Mouse (Mus musculus) limb, embryonic 14.5 days (tissue): ENCODE measurements around the gene Sgk2. TPM values are rescaled to one million over a fixed set of nuclear protein-coding genes. Genes with fewer than 3 reads are reported as not detected.

Experiments used
- ATAC-seq: fragments of 200-750 bp; cut with Nextera tagmentation; 2 replicates; pipeline ENCODE4 v1.8.0; 2017; ENCODE audit warnings: low read depth, moderate number of reproducible peaks, moderate TSS enrichment; ENCODE audit not compliant: low FRiP score
- DNase-seq: peaks from one replicate; pipeline ENCODE4 v3.0.0-alpha.2; 2015; ENCODE audit warnings: low spot score
- H3K27ac ChIP-seq: fragments of 300-500 bp; sonication (generic); replicated peaks from 2 replicates; pipeline ENCODE4 v1.5.1; 2014; ENCODE audit warnings: low read depth, mild to moderate bottlenecking, low read length, moderate library complexity, mixed read lengths
- H3K27me3 ChIP-seq: fragments of 300-500 bp; sonication (generic); 2 replicates; pipeline ENCODE4 v1.6.1; 2014; ENCODE audit warnings: low read length, mixed read lengths; ENCODE audit not compliant: control insufficient read depth, insufficient read depth
- H3K36me3 ChIP-seq: fragments of 300-500 bp; sonication (generic); 2 replicates; pipeline ENCODE4 v1.6.1; 2014; ENCODE audit warnings: mild to moderate bottlenecking, low read length, moderate library complexity, mixed read lengths; ENCODE audit not compliant: control insufficient read depth, insufficient read depth
- H3K4me1 ChIP-seq: fragments of 300-500 bp; sonication (generic); 2 replicates; pipeline ENCODE4 v1.6.1; 2014; ENCODE audit warnings: antibody characterized with exemption, low read length, mixed read lengths; ENCODE audit not compliant: control insufficient read depth, insufficient read depth
- H3K4me2 ChIP-seq: fragments of 300-500 bp; sonication (generic); replicated peaks from 2 replicates; pipeline ENCODE4 v1.6.1; 2014; ENCODE audit warnings: low read depth, mild to moderate bottlenecking, low read length, moderate library complexity; ENCODE audit not compliant: severe bottlenecking
- H3K4me3 ChIP-seq: fragments of 300-500 bp; sonication (generic); replicated peaks from 2 replicates; pipeline ENCODE4 v1.5.1; 2014; ENCODE audit warnings: low read length
- H3K9ac ChIP-seq: fragments of 300-500 bp; sonication (generic); 2 replicates; pipeline ENCODE4 v1.6.1; 2014; ENCODE audit warnings: mild to moderate bottlenecking, low read depth, low read length, moderate library complexity; ENCODE audit not compliant: severe bottlenecking
- H3K9me3 ChIP-seq: fragments of 300-500 bp; sonication (generic); 2 replicates; pipeline ENCODE4 v1.6.1; 2016; ENCODE audit warnings: low read length; ENCODE audit not compliant: control insufficient read depth
- POLR2A ChIP-seq: fragments of 200-500 bp; IDR thresholded peaks from 2 replicates; pipeline ENCODE4 v1.8.0; 2012; ENCODE audit warnings: inconsistent platforms, mild to moderate bottlenecking, moderate library complexity, borderline replicate concordance; ENCODE audit not compliant: insufficient read depth, insufficient read length; ENCODE audit errors: extremely low read depth
- WGBS: fragments of 180-500 bp; shearing (Covaris S2); extraction: QIAGEN DNeasy Blood & Tissue Kit; methylation state at CpG from one replicate; pipeline ENCODE4 v1.1.7; 2014; 5-methylcytosine and 5-hydroxymethylcytosine counted together
- polyA plus RNA-seq, 2 experiments: library from polyadenylated mRNA; depleted of rRNA in 1 of 2; stranded (reverse) in 1 of 2; unstranded in 1 of 2; fragments of >200 nt; fragmentation: Nextera tagmentation in 1 of 2; extraction: Ambion mirVana in 1 of 2; gene quantifications; 2 replicates each; pipeline versions ENCODE4 v1.2.1 to v1.2.3; 2012 to 2014

Sgk2 gene
- 0.03 TPM in 1 of 2 replicates, not detected in the other for polyA plus RNA-seq (2012; rRNA removed)
- polyA plus RNA-seq (2014; fragmentation: Nextera tagmentation; extraction: Ambion mirVana), result 0.10 TPM in 1 of 2 replicates, not detected in the other

GRCm38 (mm10) chr2:162987218-162987617 lies at the start of gene Sgk2:
TSS of gene Sgk2 (plus strand) at chr2:162987330.
- Histone ChIP-seq H3K36me3 (no peaks in the 10 kb centered on the region), H3K4me2 (no peak within 1 kb of the TSS), H3K4me1 (no peaks in the 10 kb centered on the region), H3K9ac (0 out of 2 replicates have a peak within 1 kb of the TSS, but pooled peaks have one; percentile 7), H3K9me3 (no peaks in the 10 kb centered on the region), H3K4me3 (no peak within 1 kb of the TSS), H3K27ac (no peak within 1 kb of the TSS), H3K27me3 (no peaks in the 10 kb centered on the region)
- ATAC-seq (no peak), DNase-seq (no peak)
- WGBS, result 62% methylated on average over 8 of the region's 8 CpGs
- no peak for TF ChIP-seq POLR2A

DNA sequence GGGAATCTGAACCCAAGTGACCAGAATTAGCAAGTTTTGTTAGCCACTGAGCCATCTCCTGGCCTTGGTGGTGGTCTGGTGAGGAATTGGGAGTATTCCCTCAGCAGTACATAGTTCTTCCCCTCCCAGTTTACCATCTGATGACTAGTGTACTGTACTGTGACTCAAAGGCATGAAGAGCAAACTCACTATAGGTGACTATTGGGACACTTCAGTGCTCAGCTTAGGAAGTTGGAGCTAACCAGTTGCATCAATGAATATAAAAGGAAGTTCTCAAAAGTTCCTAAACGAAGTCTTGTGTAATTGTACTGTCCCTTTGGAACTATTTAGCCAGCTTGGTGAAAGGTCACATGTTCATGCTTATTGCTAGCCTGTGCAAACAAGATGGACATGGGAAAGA lies 47.6 kb upstream of the Sgk2 start:
- TF ChIP-seq POLR2A, result no peak
- Histone ChIP-seq H3K9ac (no peak overlapping the region), H3K27ac (no peak overlapping the region), H3K36me3 (peaks cover 54% of the 10 kb centered on the region), H3K4me2 (no peak overlapping the region), H3K9me3 (no peaks in the 10 kb centered on the region), H3K27me3 (no peaks in the 10 kb centered on the region), H3K4me1 (no peaks in the 10 kb centered on the region), H3K4me3 (no peak overlapping the region)
- ATAC-seq, result no peak
- no peak for DNase-seq
- 84% methylated on average over 1 of the region's 1 CpGs for WGBS

GRCm38 (mm10) chr2:162943148-162943846 lies 43.8 kb upstream of the Sgk2 start, which contains the start of gene L3mbtl1:
TSS of gene L3mbtl1 (plus strand) at chr2:162943472.
- no peak for TF ChIP-seq POLR2A
- H3K27ac ChIP-seq, result no peak within 1 kb of the TSS
- no peaks in the 10 kb centered on the region for H3K4me1 ChIP-seq
- no peaks in the 10 kb centered on the region for H3K27me3 ChIP-seq
- peak within 1 kb of the TSS; percentile 58 for H3K9ac ChIP-seq
- H3K4me3 ChIP-seq, result peak within 1 kb of the TSS; percentile 50
- peak within 1 kb of the TSS; percentile 98 for H3K4me2 ChIP-seq
- ATAC-seq, result peak; percentile 32; the same call in 1 of the 2 replicates
- H3K36me3 ChIP-seq, result peaks cover 20% of the 10 kb centered on the region
- no peak for DNase-seq
- H3K9me3 ChIP-seq, result no peaks in the 10 kb centered on the region
- WGBS, result under 1% methylated on average over 40 of the region's 40 CpGs

- Histone ChIP-seq H3K36me3 (peaks cover 14% of the 10 kb centered on the region), H3K9me3 (no peaks in the 10 kb centered on the region), H3K27ac (no peak overlapping the region), H3K4me1 (no peaks in the 10 kb centered on the region), H3K4me2 (peak overlapping the region; percentile 98), H3K9ac (0 out of 2 replicates have a peak overlapping the region, but pooled peaks have one; percentile 58), H3K27me3 (no peaks in the 10 kb centered on the region), H3K4me3 (peak overlapping the region; percentile 50)
- ATAC-seq, result no peak
- no peak for TF ChIP-seq POLR2A
- no peak for DNase-seq
- WGBS, result 7% methylated on average over 11 of the region's 11 CpGs
These were observed 43.2 kb upstream of the Sgk2 start for GRCm38 (mm10) chr2:162943931-162944330.

DNA sequence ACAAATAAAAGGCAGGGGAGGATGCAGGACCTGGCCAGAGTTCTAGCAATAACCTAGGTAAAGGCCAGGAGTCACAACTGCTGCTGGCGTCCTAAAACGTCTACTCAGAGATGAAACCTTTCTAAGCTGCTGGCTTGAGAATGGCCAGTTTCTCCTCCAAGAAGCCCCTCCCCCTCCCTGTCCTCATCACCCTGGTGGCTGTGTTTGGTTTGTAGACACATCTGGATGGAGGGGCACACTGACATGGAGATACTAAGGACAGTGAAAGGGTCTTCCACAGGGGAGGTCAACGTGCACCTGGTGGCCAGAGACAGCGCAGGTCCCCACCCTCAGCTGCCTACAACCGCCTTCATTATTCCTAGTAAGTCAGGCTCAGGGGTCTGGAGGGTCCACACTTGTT lies 40.2 kb upstream of the Sgk2 start:
- ATAC-seq (no peak), DNase-seq (no peak)
- no peak overlapping the region for H3K4me2 ChIP-seq
- no peak overlapping the region for H3K27ac ChIP-seq
- no peak overlapping the region for H3K4me3 ChIP-seq
- no peak overlapping the region for H3K9ac ChIP-seq
- H3K27me3 ChIP-seq, result no peaks in the 10 kb centered on the region
- H3K9me3 ChIP-seq, result no peaks in the 10 kb centered on the region
- TF ChIP-seq POLR2A, result no peak
- 86% methylated on average over 5 of the region's 5 CpGs for WGBS
- no peaks in the 10 kb centered on the region for H3K36me3 ChIP-seq
- no peaks in the 10 kb centered on the region for H3K4me1 ChIP-seq

GRCm38 (mm10) chr2:162947736-162948135 lies 39.4 kb upstream of the Sgk2 start:
- no peaks in the 10 kb centered on the region for H3K36me3 ChIP-seq
- H3K4me2 ChIP-seq, result peak overlapping the region; percentile 37
- H3K9me3 ChIP-seq, result no peaks in the 10 kb centered on the region
- no peak for TF ChIP-seq POLR2A
- DNase-seq (no peak), ATAC-seq (no peak)
- no peak overlapping the region for H3K9ac ChIP-seq
- H3K27ac ChIP-seq, result no peak overlapping the region
- no peaks in the 10 kb centered on the region for H3K4me1 ChIP-seq
- 39% methylated on average over 15 of the region's 15 CpGs for WGBS
- H3K4me3 ChIP-seq, result peak overlapping the region; percentile 18; the same call in 1 of the 2 replicates
- H3K27me3 ChIP-seq, result no peaks in the 10 kb centered on the region
